Mouse (Mus musculus): ENCODE data around the gene Cd300lb. TPM values are rescaled to one million over a fixed set of nuclear protein-coding genes. Genes with fewer than 3 reads are reported as not detected.
"Not testable (repeated sequence)": the region's sequence is repeated elsewhere in the genome, so short reads cannot be mapped to it uniquely, and the experiment has no call there.

Gene Cd300lb
- polyA plus RNA-seq, 1 experiment from 2014 or later = 1.5 TPM

DNA sequence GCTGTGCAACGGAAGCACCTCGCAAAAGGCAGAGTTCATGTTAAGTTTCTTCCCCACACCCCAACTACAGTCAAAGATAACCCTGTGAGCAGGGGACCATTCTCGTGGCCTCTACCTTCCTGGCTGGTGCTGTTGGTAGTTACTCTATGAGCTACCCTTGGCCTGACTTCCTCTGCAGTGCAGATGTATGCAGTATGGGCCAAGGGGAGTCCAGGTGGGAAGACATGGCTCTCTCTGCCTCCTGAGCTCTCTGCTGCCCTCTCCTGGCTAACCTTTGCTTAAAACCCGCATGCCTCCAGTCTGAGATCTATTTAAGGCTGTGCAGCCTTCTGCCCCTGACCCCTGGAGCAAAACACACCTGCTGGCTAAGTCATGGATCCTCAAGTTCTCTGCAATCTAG is 10.2 kb downstream of the Cd300lb start:
- Histone ChIP-seq H3K4me2 (ENCODE audit: low read depth, low read length) (no peak overlapping the region), H3K9ac (ENCODE audit: low read depth, low read length) (no peak overlapping the region), H3K27me3 (ENCODE audit: control insufficient read depth, insufficient read depth, low read depth, low read length) (no peaks in the 10 kb centered on the region), H3K27ac (ENCODE audit: low read length) (no peak overlapping the region), H3K4me1 (ENCODE audit: control insufficient read depth, low read depth, low read length) (no peaks in the 10 kb centered on the region), H3K9me3 (replicated peaks; ENCODE audit: control insufficient read depth, low read length) (peaks cover 3% of the 10 kb centered on the region), H3K36me3 (ENCODE audit: control insufficient read depth, insufficient read depth) (no peaks in the 10 kb centered on the region), H3K4me3 (ENCODE audit: low read depth, low read length) (no peak overlapping the region)
- no peak for ATAC-seq (ENCODE audit: low read depth)
- WGBS (ENCODE audit: insufficient replicate concordance) = 55% methylated on average over 4 of the region's 4 CpGs

DNA sequence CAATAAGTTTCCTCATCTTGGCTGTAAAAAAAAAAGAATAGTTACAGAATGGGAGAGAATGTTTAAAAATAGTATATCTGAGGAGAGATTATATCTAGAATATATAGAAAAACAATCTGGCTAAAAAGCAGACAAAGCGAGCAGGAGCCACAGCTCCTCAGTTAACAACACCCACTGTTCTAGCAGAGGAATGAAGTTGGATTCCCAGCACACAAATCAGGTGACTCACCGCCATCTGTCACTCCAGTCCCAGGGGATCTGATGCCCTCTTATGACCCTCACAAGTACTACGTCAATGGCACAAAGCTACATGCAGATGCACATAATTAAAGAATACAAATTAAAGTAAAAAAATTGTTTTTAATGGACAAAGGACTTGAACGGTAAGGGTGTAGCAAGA is 11.7 kb downstream of the Cd300lb start:
- no peak overlapping the region for H3K4me2 ChIP-seq (ENCODE audit: low read depth, low read length)
- H3K9ac ChIP-seq (ENCODE audit: low read depth, low read length) = no peak overlapping the region
- 62% methylated on average over 4 of the region's 4 CpGs for WGBS (ENCODE audit: insufficient replicate concordance)
- ATAC-seq (ENCODE audit: low read depth) = no peak
- H3K36me3 ChIP-seq (ENCODE audit: control insufficient read depth, insufficient read depth) = no peaks in the 10 kb centered on the region
- no peaks in the 10 kb centered on the region for H3K27me3 ChIP-seq (ENCODE audit: control insufficient read depth, insufficient read depth, low read depth, low read length)
- peaks cover 3% of the 10 kb centered on the region for H3K9me3 ChIP-seq (replicated peaks; ENCODE audit: control insufficient read depth, low read length)
- H3K27ac ChIP-seq (ENCODE audit: low read length) = no peak overlapping the region
- no peaks in the 10 kb centered on the region for H3K4me1 ChIP-seq (ENCODE audit: control insufficient read depth, low read depth, low read length)
- H3K4me3 ChIP-seq (ENCODE audit: low read depth, low read length) = no peak overlapping the region

DNA sequence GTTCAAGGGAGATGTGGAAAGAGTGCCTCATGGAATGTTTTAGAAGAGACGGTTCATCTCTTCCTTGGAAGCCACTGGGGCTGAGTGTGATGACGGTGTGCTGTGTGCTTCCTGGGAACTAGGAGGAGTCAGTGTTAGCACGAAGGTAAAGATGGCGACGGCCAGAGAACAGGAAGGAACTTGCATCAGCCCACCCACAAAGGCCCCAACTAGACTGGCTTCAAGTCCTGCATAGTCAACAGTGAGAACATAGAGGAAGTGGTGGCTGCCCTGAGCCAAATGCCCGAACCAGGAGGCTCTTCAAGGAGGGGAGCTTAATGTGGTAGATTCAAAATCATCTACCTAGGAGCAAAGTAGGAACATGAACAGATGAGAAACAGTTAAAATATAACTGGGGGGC is 17.1 kb downstream of the Cd300lb start:
- Histone ChIP-seq H3K27ac (ENCODE audit: low read length) (no peak overlapping the region), H3K36me3 (ENCODE audit: control insufficient read depth, insufficient read depth) (no peaks in the 10 kb centered on the region), H3K4me2 (ENCODE audit: low read depth, low read length) (no peak overlapping the region), H3K4me1 (ENCODE audit: control insufficient read depth, low read depth, low read length) (no peaks in the 10 kb centered on the region), H3K27me3 (ENCODE audit: control insufficient read depth, insufficient read depth, low read depth, low read length) (no peaks in the 10 kb centered on the region), H3K9me3 (replicated peaks; ENCODE audit: control insufficient read depth, low read length) (peaks cover 3% of the 10 kb centered on the region), H3K9ac (ENCODE audit: low read depth, low read length) (no peak overlapping the region), H3K4me3 (ENCODE audit: low read depth, low read length) (no peak overlapping the region)
- WGBS (ENCODE audit: insufficient replicate concordance) = 31% methylated on average over 6 of the region's 6 CpGs
- no peak for ATAC-seq (ENCODE audit: low read depth)

DNA sequence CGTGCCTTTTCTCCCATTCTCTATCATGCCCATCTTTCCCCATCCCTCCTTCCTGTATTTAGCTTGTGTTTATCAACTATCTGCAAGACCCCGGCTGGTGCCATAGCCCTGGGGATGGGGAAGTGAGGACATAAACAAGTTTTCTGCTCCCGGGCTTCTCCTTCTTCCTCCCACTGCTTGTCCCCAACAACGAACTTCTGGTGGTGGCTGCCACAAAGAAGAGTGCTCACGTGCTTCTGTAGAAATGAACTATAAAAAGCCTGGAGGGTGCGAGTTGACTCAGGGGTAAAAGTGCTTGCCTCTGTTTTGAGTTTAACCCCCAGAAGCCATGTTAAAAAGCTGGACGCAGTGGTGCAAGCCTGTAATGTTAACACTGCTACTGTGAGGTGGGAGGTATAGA is 19.2 kb downstream of the Cd300lb start:
- Histone ChIP-seq H3K4me3 (ENCODE audit: low read depth, low read length) (no peak overlapping the region), H3K9me3 (replicated peaks; ENCODE audit: control insufficient read depth, low read length) (peaks cover 3% of the 10 kb centered on the region), H3K27ac (ENCODE audit: low read length) (peak overlapping the region; percentile 37), H3K4me1 (ENCODE audit: control insufficient read depth, low read depth, low read length) (no peaks in the 10 kb centered on the region), H3K9ac (ENCODE audit: low read depth, low read length) (no peak overlapping the region), H3K27me3 (ENCODE audit: control insufficient read depth, insufficient read depth, low read depth, low read length) (no peaks in the 10 kb centered on the region), H3K36me3 (ENCODE audit: control insufficient read depth, insufficient read depth) (no peaks in the 10 kb centered on the region), H3K4me2 (ENCODE audit: low read depth, low read length) (no peak overlapping the region)
- 7% methylated on average over 7 of the region's 7 CpGs for WGBS (ENCODE audit: insufficient replicate concordance)
- ATAC-seq (ENCODE audit: low read depth) = no peak

DNA sequence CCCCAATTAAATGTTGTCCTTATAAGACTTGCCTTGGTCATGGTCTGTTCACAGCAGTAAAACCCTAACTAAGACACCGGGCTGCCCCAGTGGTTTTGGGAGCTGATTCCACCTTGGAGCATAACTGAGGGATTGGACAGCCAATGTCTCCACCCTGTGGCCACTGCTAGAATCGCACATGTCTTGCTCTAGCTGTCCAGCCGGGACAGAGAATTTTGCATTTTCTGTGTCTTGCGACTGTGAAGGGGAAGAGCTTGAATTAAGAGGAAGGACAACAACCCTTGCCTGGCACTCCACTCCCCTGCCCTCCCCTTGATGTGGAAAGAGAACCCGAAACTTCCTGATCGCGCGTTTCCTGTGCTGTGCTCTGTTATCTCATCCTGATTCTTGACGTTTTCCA is 21.3 kb downstream of the Cd300lb start:
- Histone ChIP-seq H3K4me2 (ENCODE audit: low read depth, low read length) (no peak overlapping the region), H3K9me3 (replicated peaks; ENCODE audit: control insufficient read depth, low read length) (no peaks in the 10 kb centered on the region), H3K36me3 (ENCODE audit: control insufficient read depth, insufficient read depth) (no peaks in the 10 kb centered on the region), H3K4me3 (ENCODE audit: low read depth, low read length) (no peak overlapping the region), H3K9ac (ENCODE audit: low read depth, low read length) (no peak overlapping the region), H3K27ac (ENCODE audit: low read length) (no peak overlapping the region), H3K27me3 (ENCODE audit: control insufficient read depth, insufficient read depth, low read depth, low read length) (no peaks in the 10 kb centered on the region), H3K4me1 (ENCODE audit: control insufficient read depth, low read depth, low read length) (no peaks in the 10 kb centered on the region)
- WGBS (ENCODE audit: insufficient replicate concordance) = 3% methylated on average over 9 of the region's 9 CpGs
- ATAC-seq (ENCODE audit: low read depth) = peak; percentile 41; the same call in 1 of the 2 replicates

DNA sequence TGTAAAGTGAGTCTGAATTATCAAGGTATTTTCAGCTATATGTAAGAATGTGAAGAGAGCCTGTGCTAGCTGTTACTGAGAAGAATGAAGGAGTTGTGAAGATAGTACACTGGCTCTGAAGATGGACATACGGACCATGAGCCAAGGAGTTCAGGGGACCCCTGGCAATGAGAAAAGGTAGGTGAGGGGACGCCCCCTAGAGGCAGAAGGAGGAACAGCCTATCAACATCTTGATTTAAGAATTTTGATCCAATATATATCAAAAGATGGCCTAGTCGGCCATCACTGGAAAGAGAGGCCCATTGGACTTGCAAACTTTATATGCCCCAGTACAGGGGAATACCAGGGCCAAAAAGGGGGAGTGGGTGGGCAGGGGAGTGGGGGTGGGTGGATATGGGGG is 24.6 kb downstream of the Cd300lb start:
- H3K9ac ChIP-seq (ENCODE audit: low read depth, low read length); ATAC-seq (ENCODE audit: low read depth); H3K36me3 ChIP-seq (ENCODE audit: control insufficient read depth, insufficient read depth); H3K27me3 ChIP-seq (ENCODE audit: control insufficient read depth, insufficient read depth, low read depth, low read length); H3K9me3 ChIP-seq (replicated peaks; ENCODE audit: control insufficient read depth, low read length); H3K4me3 ChIP-seq (ENCODE audit: low read depth, low read length); H3K4me1 ChIP-seq (ENCODE audit: control insufficient read depth, low read depth, low read length); H3K27ac ChIP-seq (ENCODE audit: low read length); H3K4me2 ChIP-seq (ENCODE audit: low read depth, low read length): not testable (repeated sequence)
- WGBS (ENCODE audit: insufficient replicate concordance) = 24% methylated on average over 3 of the region's 3 CpGs

DNA sequence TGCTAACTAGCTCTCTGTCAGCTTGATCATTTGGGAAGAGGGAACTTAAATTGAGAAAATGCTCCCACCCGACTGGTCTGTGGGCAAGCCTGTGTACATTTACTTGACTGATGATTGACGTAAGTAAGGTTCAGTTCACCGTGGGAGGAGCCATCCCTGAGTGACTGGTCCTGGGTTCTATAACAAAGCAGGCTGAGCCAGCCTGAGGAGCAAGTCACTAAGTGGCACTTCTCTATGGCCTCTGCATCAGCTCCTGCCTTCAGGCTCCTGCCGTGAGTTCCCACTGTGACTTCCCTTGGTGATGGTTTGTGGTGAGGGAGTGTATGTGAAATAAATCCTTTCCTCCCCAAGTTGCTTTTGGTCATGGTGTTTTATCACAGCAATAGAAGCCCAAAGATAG is 26.1 kb downstream of the Cd300lb start:
- 29% methylated on average over 4 of the region's 4 CpGs for WGBS (ENCODE audit: insufficient replicate concordance)
- H3K4me2 ChIP-seq (ENCODE audit: low read depth, low read length) = no peak overlapping the region

DNA sequence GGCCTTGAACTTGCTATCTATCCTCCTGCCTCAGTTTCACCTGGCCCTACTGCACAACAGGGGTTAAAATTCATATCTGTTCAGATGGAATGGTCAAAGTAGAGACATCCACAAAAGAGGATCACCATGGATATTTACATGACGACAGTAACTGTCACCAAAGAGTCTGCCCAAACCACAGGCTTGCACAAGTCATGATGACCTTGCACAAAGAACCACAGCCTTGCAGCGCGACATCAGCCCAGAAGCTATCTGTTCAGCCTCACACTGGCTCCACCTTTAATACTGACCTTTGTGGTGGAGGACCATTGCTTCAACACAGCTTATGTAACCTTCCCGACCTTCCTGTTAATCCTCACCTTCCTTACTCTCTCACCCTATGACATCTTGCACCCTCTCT is 26.6 kb downstream of the Cd300lb start:
- H3K27ac ChIP-seq (ENCODE audit: low read length) = 0 out of 2 replicates have a peak overlapping the region, but pooled peaks have one; percentile 24
- H3K4me3 ChIP-seq (ENCODE audit: low read depth, low read length) = no peak overlapping the region
- H3K4me1 ChIP-seq (ENCODE audit: control insufficient read depth, low read depth, low read length) = no peaks in the 10 kb centered on the region
- H3K9ac ChIP-seq (ENCODE audit: low read depth, low read length) = no peak overlapping the region
- WGBS (ENCODE audit: insufficient replicate concordance) = 5% methylated on average over 4 of the region's 4 CpGs
- no peaks in the 10 kb centered on the region for H3K9me3 ChIP-seq (replicated peaks; ENCODE audit: control insufficient read depth, low read length)
- H3K4me2 ChIP-seq (ENCODE audit: low read depth, low read length) = no peak overlapping the region
- no peaks in the 10 kb centered on the region for H3K27me3 ChIP-seq (ENCODE audit: control insufficient read depth, insufficient read depth, low read depth, low read length)
- ATAC-seq (ENCODE audit: low read depth) = peak; percentile 39; the same call in 1 of the 2 replicates
- no peaks in the 10 kb centered on the region for H3K36me3 ChIP-seq (ENCODE audit: control insufficient read depth, insufficient read depth)

More for the DNA sequence above, 26.1 kb downstream of the Cd300lb start:
- Histone ChIP-seq H3K4me1 (ENCODE audit: control insufficient read depth, low read depth, low read length) (no peaks in the 10 kb centered on the region), H3K9me3 (replicated peaks; ENCODE audit: control insufficient read depth, low read length) (no peaks in the 10 kb centered on the region), H3K36me3 (ENCODE audit: control insufficient read depth, insufficient read depth) (no peaks in the 10 kb centered on the region), H3K4me3 (ENCODE audit: low read depth, low read length) (no peak overlapping the region), H3K27ac (ENCODE audit: low read length) (0 out of 2 replicates have a peak overlapping the region, but pooled peaks have one; percentile 24), H3K27me3 (ENCODE audit: control insufficient read depth, insufficient read depth, low read depth, low read length) (no peaks in the 10 kb centered on the region), H3K9ac (ENCODE audit: low read depth, low read length) (no peak overlapping the region)
- ATAC-seq (ENCODE audit: low read depth) = no peak

DNA sequence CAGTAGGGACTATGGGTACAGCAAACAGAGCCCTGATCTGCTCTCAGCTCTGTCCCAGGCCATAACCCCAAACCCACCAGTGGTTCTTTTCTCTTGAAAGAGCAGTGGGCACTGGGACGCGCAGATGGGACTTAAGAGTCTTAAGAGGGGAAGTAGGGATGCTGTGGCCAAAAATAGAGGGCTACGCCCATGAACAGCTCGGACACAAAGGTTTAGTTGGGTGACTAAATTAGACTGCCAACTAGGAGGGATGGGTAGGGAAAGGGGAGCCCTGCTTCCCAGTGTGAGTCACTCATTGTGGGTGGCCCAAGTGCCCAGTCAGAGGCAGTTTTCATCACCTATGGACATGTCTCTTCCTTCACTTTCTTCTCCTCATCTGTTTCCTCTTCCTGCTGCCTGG is 31.0 kb downstream of the Cd300lb start:
- Histone ChIP-seq H3K27me3 (ENCODE audit: control insufficient read depth, insufficient read depth, low read depth, low read length) (no peaks in the 10 kb centered on the region), H3K36me3 (ENCODE audit: control insufficient read depth, insufficient read depth) (no peaks in the 10 kb centered on the region), H3K4me2 (ENCODE audit: low read depth, low read length) (no peak overlapping the region), H3K9ac (ENCODE audit: low read depth, low read length) (no peak overlapping the region), H3K4me1 (ENCODE audit: control insufficient read depth, low read depth, low read length) (no peaks in the 10 kb centered on the region; the same call in 1 of the 2 replicates), H3K9me3 (replicated peaks; ENCODE audit: control insufficient read depth, low read length) (no peaks in the 10 kb centered on the region), H3K27ac (ENCODE audit: low read length) (no peak overlapping the region; the same call in 1 of the 2 replicates), H3K4me3 (ENCODE audit: low read depth, low read length) (no peak overlapping the region)
- ATAC-seq (ENCODE audit: low read depth) = no peak
- WGBS (ENCODE audit: insufficient replicate concordance) = 59% methylated on average over 4 of the region's 4 CpGs

Data from liver, embryonic 16.5 days (tissue).